Mouse (Mus musculus) kidney, adult 2 months (tissue): Measurements from ENCODE around the gene Hoxd3.

Experiments
- CTCF ChIP-seq: fragments of 200-500 bp; conservative IDR thresholded peaks from 2 replicates; pipeline ENCODE4 v1.5.1; 2011; ENCODE audit warnings: low read depth, mild to moderate bottlenecking, control low read depth, low read length, moderate library complexity, mixed read lengths; ENCODE audit not compliant: insufficient read depth, insufficient read length
- POLR2A ChIP-seq: fragments of 200-500 bp; IDR thresholded peaks from one replicate; pipeline ENCODE4 v1.6.1; 2011; ENCODE audit warnings: low read depth, low read length, control low read depth

- TF ChIP-seq CTCF, result no peak; the same call in 1 of the 2 replicates
- TF ChIP-seq POLR2A, result no peak
These were observed 17.7 kb upstream of the Hoxd3 start for GRCm38 (mm10) chr2:74694066-74694465.
